Mouse (Mus musculus) lung, postnatal 10 days (tissue): ENCODE results near the gene Gm10096.
"Not testable (repeated sequence)": the region's sequence is repeated elsewhere in the genome, so short reads cannot be mapped to it uniquely, and the experiment has no call there.

Experiments used
- DNase-seq: peaks from one replicate; pipeline ENCODE4 v3.0.0; 2021

The Gm10096 gene

GRCm38 (mm10) chrX:28954602-28955001 lies at the start of gene Gm10096:
TSS of gene Gm10096 (minus strand) at chrX:28954702.
- DNase-seq: not testable (repeated sequence)
